Mouse (Mus musculus) intestine, embryonic 14.5 days (tissue): ENCODE results near the gene Lrrc42. TPM values are rescaled to one million over a fixed set of nuclear protein-coding genes. Genes with fewer than 3 reads are reported as not detected.

ENCODE experiments used
- ATAC-seq: fragments of 200-750 bp; cut with Nextera tagmentation; replicated peaks from 2 replicates; pipeline ENCODE4 v1.8.0; 2017; ENCODE audit warnings: low read depth, moderate number of reproducible peaks, moderate TSS enrichment, moderate library complexity; ENCODE audit not compliant: low FRiP score, low TSS enrichment
- DNase-seq: peaks from one replicate; pipeline ENCODE4 v3.0.0-alpha.2; 2018; ENCODE audit warnings: low spot score
- H3K27ac ChIP-seq: fragments of 300-500 bp; sonication (generic); 2 replicates; pipeline ENCODE4 v1.5.1; 2014; ENCODE audit warnings: low read depth, mild to moderate bottlenecking, control low read depth
- H3K27me3 ChIP-seq: fragments of 300-500 bp; sonication (generic); replicated peaks from 2 replicates; pipeline ENCODE4 v1.6.1; 2014; ENCODE audit warnings: low read length, control low read depth; ENCODE audit not compliant: control insufficient read depth, insufficient read depth
- H3K36me3 ChIP-seq: fragments of 300-500 bp; sonication (generic); 2 replicates; pipeline ENCODE4 v1.6.1; 2014; ENCODE audit warnings: low read length, control low read depth; ENCODE audit not compliant: control insufficient read depth, insufficient read depth
- H3K4me1 ChIP-seq: fragments of 300-500 bp; sonication (generic); replicated peaks from 2 replicates; pipeline ENCODE4 v1.6.1; 2014; ENCODE audit warnings: low read length, control low read depth, mixed read lengths; ENCODE audit not compliant: control insufficient read depth, insufficient read depth
- H3K4me2 ChIP-seq: fragments of 300-500 bp; sonication (generic); 2 replicates; pipeline ENCODE4 v1.6.1; 2014; ENCODE audit warnings: low read length
- H3K4me3 ChIP-seq: fragments of 300-500 bp; sonication (generic); 2 replicates; pipeline ENCODE4 v1.5.1; 2014; ENCODE audit warnings: low read depth, low read length, control low read depth, mixed read lengths
- H3K9ac ChIP-seq: fragments of 300-500 bp; sonication (generic); 2 replicates; pipeline ENCODE4 v1.6.1; 2014; ENCODE audit warnings: mild to moderate bottlenecking, low read length
- H3K9me3 ChIP-seq: fragments of 300-500 bp; sonication (generic); 2 replicates; pipeline ENCODE4 v1.6.1; 2016; ENCODE audit warnings: low read length, control low read depth; ENCODE audit not compliant: control insufficient read depth
- WGBS: fragments of 180-500 bp; shearing (Covaris S2); extraction: QIAGEN DNeasy Blood & Tissue Kit; methylation state at CpG from one replicate; pipeline ENCODE4 v1.1.7; 2014; 5-methylcytosine and 5-hydroxymethylcytosine counted together
- polyA plus RNA-seq: library from polyadenylated mRNA; unstranded; fragments of >200 nt; fragmentation: Nextera tagmentation; extraction: Ambion mirVana; gene quantifications from 2 replicates; pipeline ENCODE4 v1.2.1, GENCODE M21; 2014

Lrrc42 gene
- polyA plus RNA-seq, 1 experiment from 2014 or later: 62.7 TPM

DNA sequence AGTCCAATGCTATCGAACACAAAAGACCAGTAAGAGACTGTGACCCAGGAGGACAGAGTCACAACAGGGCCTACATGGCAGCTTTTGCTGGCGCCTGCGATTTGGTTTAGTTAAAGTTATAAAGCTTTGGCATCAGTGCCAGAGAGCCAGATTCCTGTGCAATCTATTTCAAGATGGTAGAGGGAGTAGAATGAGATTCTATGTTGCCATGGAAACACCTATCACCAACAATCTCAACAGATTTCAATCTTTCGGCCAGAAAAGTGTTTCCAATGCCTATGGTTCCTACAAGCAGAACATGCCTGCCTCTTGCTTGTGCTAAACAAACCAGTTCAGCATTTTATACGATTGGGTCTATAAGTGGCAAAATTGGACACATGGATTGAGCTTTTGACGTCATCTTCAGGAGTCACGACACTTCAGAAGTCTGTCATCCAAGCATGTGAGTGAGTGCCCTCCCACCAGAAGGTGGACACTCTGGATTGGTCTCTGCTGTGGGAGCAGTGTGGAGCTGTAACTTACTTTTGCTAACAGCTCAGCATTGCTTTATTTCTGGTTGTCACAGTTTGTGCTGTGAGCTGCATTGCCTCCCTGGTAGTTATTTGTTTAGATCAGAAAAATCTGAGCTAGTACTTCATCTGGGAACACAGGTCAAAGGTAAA is 38.4 kb upstream of the Lrrc42 start:
- ATAC-seq (no peak), DNase-seq (no peak)
- Histone ChIP-seq H3K4me1 (no peaks in the 10 kb centered on the region), H3K9ac (no peak overlapping the region), H3K9me3 (no peaks in the 10 kb centered on the region), H3K4me2 (no peak overlapping the region), H3K4me3 (no peak overlapping the region), H3K27me3 (no peaks in the 10 kb centered on the region), H3K36me3 (no peaks in the 10 kb centered on the region), H3K27ac (no peak overlapping the region)
- WGBS: 78% methylated on average over 7 of the region's 7 CpGs

GRCm38 (mm10) chr4:107287517-107287916 is 34.2 kb upstream of the Lrrc42 start:
- no peak overlapping the region for H3K4me3 ChIP-seq
- no peak overlapping the region for H3K9ac ChIP-seq
- H3K4me1 ChIP-seq: no peaks in the 10 kb centered on the region
- 73% methylated on average over 2 of the region's 2 CpGs for WGBS
- DNase-seq (no peak), ATAC-seq (no peak)
- H3K36me3 ChIP-seq: no peaks in the 10 kb centered on the region
- no peak overlapping the region for H3K4me2 ChIP-seq
- H3K27ac ChIP-seq: no peak overlapping the region
- H3K27me3 ChIP-seq: no peaks in the 10 kb centered on the region
- H3K9me3 ChIP-seq: no peaks in the 10 kb centered on the region

- no peak for DNase-seq
- no peak overlapping the region for H3K9ac ChIP-seq
- H3K9me3 ChIP-seq: no peaks in the 10 kb centered on the region
- H3K4me3 ChIP-seq: no peak overlapping the region
- no peak overlapping the region for H3K4me2 ChIP-seq
- H3K27me3 ChIP-seq: no peaks in the 10 kb centered on the region
- ATAC-seq: no peak
- H3K27ac ChIP-seq: no peak overlapping the region
- no peaks in the 10 kb centered on the region for H3K4me1 ChIP-seq
- WGBS: 94% methylated on average over 8 of the region's 8 CpGs
- no peaks in the 10 kb centered on the region for H3K36me3 ChIP-seq
Measured at GRCm38 (mm10) chr4:107286386-107286785, 33.1 kb upstream of the Lrrc42 start.

- Histone ChIP-seq H3K27ac (no peak overlapping the region), H3K4me1 (no peaks in the 10 kb centered on the region), H3K4me3 (no peak overlapping the region), H3K9ac (no peak overlapping the region), H3K4me2 (no peak overlapping the region), H3K27me3 (no peaks in the 10 kb centered on the region), H3K9me3 (no peaks in the 10 kb centered on the region), H3K36me3 (no peaks in the 10 kb centered on the region)
- ATAC-seq (no peak), DNase-seq (no peak)
- WGBS: 61% methylated on average over 3 of the region's 3 CpGs
Measured at GRCm38 (mm10) chr4:107285446-107286200, 32.3 kb upstream of the Lrrc42 start.

DNA sequence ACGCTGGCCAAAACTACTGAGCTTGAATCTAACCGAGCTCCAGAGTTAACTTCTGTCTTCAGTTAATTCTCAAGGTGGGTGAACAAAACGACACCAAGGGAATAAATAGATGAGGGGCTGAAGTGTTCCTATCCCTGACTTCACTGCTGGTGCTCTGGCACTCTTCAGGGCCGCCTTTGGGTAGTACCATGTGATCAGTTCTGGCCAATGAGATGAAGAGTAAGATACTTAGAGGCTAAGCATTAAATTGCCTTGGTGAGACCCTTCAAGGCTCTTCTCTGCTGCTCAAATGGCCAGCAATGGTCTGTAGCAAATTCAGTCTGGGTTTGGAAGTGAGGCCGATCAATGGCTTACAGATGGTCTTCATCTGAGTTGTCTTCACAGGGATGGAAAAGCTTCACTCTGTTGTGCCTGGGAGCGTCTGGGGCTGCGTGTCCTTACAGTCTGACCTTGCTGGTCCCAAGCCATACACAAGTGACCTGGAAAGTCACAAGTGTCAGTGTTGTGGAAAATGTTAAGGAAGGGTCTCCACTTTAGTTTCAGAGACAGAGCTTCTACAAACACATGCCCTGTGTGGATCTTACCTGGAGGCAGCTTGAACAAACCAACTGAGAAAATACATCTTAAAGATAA is 27.6 kb upstream of the Lrrc42 start:
- Histone ChIP-seq H3K4me1 (no peaks in the 10 kb centered on the region), H3K36me3 (peaks cover 6% of the 10 kb centered on the region; the same call in 1 of the 2 replicates), H3K27ac (no peak overlapping the region), H3K4me2 (no peak overlapping the region), H3K9ac (no peak overlapping the region), H3K9me3 (no peaks in the 10 kb centered on the region), H3K27me3 (no peaks in the 10 kb centered on the region), H3K4me3 (no peak overlapping the region)
- ATAC-seq (no peak), DNase-seq (no peak)
- 79% methylated on average over 7 of the region's 7 CpGs for WGBS

DNA sequence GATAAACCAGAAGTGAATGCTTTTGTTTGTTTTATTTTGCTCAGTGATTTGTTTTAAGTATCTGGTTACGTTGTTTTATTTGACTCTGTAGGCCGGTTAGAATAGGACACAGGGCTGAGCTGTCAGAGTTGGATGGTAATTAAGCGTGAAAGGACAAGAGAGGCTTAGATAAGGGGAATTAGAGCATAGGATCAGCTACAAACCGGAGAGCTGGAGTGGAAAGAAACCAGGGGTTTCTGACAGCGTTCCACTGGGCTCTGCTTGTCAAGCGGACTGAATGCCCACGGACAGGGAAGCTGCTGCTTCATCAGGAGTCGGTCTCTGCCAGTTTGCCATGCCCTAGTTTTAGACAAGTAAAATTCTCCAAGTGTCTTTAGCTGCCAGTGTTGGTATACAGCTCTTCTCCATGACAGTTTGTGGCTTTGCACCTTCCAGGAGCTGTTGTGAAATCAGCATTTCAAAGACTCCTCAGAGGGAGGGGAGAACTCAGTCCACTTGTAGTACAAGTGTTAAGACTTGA is 24.9 kb upstream of the Lrrc42 start:
- no peak overlapping the region for H3K27ac ChIP-seq
- H3K4me1 ChIP-seq: no peaks in the 10 kb centered on the region
- WGBS: 24% methylated on average over 8 of the region's 8 CpGs
- H3K9ac ChIP-seq: no peak overlapping the region
- H3K36me3 ChIP-seq: peaks cover 17% of the 10 kb centered on the region
- no peaks in the 10 kb centered on the region for H3K27me3 ChIP-seq
- no peaks in the 10 kb centered on the region for H3K9me3 ChIP-seq
- DNase-seq (no peak), ATAC-seq (no peak)
- no peak overlapping the region for H3K4me2 ChIP-seq
- H3K4me3 ChIP-seq: no peak overlapping the region

- ATAC-seq (no peak), DNase-seq (no peak)
- H3K27me3 ChIP-seq: no peaks in the 10 kb centered on the region
- no peak overlapping the region for H3K9ac ChIP-seq
- H3K9me3 ChIP-seq: no peaks in the 10 kb centered on the region
- no peak overlapping the region for H3K4me2 ChIP-seq
- H3K4me3 ChIP-seq: no peak overlapping the region
- no peak overlapping the region for H3K27ac ChIP-seq
- H3K4me1 ChIP-seq: no peaks in the 10 kb centered on the region
- peaks cover 16% of the 10 kb centered on the region; the same call in 1 of the 2 replicates for H3K36me3 ChIP-seq
- 61% methylated on average over 5 of the region's 5 CpGs for WGBS
Measured at GRCm38 (mm10) chr4:107274511-107274910, 21.2 kb upstream of the Lrrc42 start.

DNA sequence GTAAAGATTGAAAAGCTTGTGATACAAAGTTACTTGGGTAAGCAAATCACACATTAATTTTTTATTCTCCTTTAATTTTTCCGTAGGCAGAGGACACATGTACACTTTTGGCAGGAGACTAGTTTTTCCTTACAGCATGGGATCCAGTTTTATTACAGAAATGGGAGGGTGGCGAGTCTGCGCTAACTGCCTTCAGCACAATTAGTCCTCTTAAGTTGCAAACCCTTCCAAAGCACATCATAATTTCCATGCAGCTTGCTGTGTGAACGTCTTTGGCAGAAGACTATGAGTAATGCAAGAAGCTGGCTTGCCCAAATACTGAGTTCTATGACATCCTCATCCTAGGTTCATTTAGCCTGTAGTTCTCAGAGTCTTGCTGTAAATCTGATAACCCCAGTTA is 20.4 kb upstream of the Lrrc42 start:
- Histone ChIP-seq H3K36me3 (peaks cover 16% of the 10 kb centered on the region; the same call in 1 of the 2 replicates), H3K27me3 (no peaks in the 10 kb centered on the region), H3K9ac (no peak overlapping the region), H3K9me3 (no peaks in the 10 kb centered on the region), H3K4me3 (no peak overlapping the region), H3K4me1 (no peaks in the 10 kb centered on the region), H3K27ac (no peak overlapping the region), H3K4me2 (no peak overlapping the region)
- ATAC-seq (no peak), DNase-seq (no peak)
- WGBS: 78% methylated on average over 4 of the region's 4 CpGs
